Mouse (Mus musculus): ENCODE data around the gene Olfr913. TPM values are rescaled to one million over a fixed set of nuclear protein-coding genes. Genes with fewer than 3 reads are reported as not detected.

The Olfr913 gene
- not detected in 2 replicates for polyA plus RNA-seq (2015; fragmentation: Nextera tagmentation; extraction: Ambion mirVana)

DNA sequence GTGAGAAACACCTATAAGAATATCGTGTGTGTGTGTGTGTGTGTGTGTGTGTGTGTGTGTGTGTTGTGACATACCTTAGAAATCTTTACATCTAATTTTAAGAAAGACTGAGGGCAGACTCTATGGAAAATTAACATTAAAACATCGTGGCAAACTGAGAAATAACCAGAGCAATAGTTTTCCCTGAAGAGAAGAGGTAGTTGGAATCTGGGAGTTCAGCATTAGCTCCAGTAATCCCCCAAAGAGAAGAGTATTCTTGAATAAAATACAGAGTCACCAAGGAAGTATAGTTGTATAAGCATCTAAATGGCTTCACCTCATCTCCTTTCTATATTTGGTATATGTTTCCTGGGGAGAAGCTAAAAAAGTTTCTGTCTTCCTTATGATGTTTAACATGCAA is at the start of gene Olfr913:
TSS of gene Olfr913 (plus strand) at position 301 of the 400 bp plus-strand sequence.
- Histone ChIP-seq H3K36me3 (no peaks in the 10 kb centered on the region), H3K4me3 (no peak within 1 kb of the TSS), H3K9ac (no peak within 1 kb of the TSS), H3K27me3 (no peaks in the 10 kb centered on the region), H3K9me3 (no peaks in the 10 kb centered on the region), H3K4me1 (replicated peaks) (no peaks in the 10 kb centered on the region), H3K4me2 (no peak within 1 kb of the TSS), H3K27ac (replicated peaks) (no peak within 1 kb of the TSS)
- 59% methylated on average over 2 of the region's 2 CpGs for WGBS
- ATAC-seq (ENCODE audit: low read depth) = no peak

DNA sequence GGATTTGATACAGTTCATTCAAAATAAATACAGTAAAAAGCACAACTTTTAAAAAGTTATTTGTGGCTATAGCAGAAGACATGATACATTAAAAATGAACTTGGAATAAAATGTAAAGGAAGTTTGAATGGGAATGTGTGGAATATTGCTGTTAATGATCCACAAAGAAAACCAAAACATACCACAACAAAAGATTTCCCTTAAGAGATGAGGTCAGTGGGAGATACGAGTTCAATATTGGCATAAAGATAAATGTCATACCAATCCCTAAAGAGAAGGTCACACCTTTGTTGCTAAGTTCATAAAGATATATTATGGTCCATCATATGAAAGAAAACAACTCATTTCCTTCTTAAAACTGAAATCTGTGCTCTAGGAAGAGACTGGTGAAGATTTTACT is 12.7 kb upstream of the Olfr913 start, which contains the start of gene Olfr912:
TSS of gene Olfr912 (plus strand) at position 301 of the 400 bp plus-strand sequence.
- H3K9me3 ChIP-seq = no peaks in the 10 kb centered on the region
- no peak within 1 kb of the TSS for H3K9ac ChIP-seq
- H3K27ac ChIP-seq (replicated peaks) = no peak within 1 kb of the TSS
- 85% methylated on average over 1 of the region's 1 CpGs for WGBS
- H3K27me3 ChIP-seq = no peaks in the 10 kb centered on the region
- H3K4me2 ChIP-seq = no peak within 1 kb of the TSS
- no peak within 1 kb of the TSS for H3K4me3 ChIP-seq
- H3K4me1 ChIP-seq (replicated peaks) = no peaks in the 10 kb centered on the region
- no peaks in the 10 kb centered on the region for H3K36me3 ChIP-seq
- no peak for ATAC-seq (ENCODE audit: low read depth)

DNA sequence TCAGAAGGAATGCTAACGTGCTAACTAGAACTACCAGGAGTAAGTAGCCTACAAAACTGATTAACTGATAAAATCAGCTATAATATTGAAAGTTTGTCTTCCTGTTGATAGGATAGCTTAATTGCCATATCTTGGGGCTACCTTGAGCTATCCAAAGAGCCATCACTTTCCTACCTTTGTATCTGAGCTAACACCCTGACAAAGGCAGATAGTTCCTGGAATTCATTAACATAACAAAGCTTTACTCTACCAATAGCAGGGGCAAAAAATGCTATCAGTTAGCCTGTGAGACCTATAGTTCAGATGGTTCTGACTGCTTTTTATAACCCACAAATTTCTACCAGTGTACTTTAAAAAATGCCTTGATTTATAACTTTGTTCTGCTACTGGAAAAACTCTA is 1.5 kb upstream of the Olfr913 start:
- H3K9me3 ChIP-seq = no peaks in the 10 kb centered on the region
- no peak for ATAC-seq (ENCODE audit: low read depth)
- H3K4me2 ChIP-seq = no peak overlapping the region
- no peaks in the 10 kb centered on the region for H3K27me3 ChIP-seq
- H3K36me3 ChIP-seq = no peaks in the 10 kb centered on the region
- H3K27ac ChIP-seq (replicated peaks) = no peak overlapping the region
- 67% methylated on average over 1 of the region's 1 CpGs for WGBS
- no peaks in the 10 kb centered on the region for H3K4me1 ChIP-seq (replicated peaks)
- no peak overlapping the region for H3K9ac ChIP-seq
- H3K4me3 ChIP-seq = no peak overlapping the region

DNA sequence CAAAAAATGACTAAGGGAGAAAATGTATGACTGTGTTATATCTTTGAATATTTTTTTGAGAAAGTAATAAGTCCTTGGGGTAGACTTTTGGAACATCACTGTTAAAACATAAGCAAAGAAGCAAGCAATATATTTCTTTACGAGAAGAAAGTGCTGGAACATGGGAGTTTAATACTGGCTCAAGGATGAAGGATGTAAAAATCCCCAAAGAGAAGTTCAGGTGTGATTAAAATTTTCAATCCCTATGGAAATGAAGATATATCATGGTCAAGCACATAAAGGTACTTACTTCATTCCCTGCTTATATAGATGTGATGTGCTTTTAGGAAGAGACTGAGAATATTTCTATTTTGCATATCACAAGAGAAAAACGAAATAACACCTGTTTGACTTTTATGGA is 12.2 kb downstream of the Olfr913 start, which contains the start of gene Olfr914:
TSS of gene Olfr914 (plus strand) at position 301 of the 400 bp plus-strand sequence.
- 73% methylated on average over 2 of the region's 2 CpGs for WGBS
- no peak within 1 kb of the TSS for H3K9ac ChIP-seq
- H3K9me3 ChIP-seq = no peaks in the 10 kb centered on the region
- no peak within 1 kb of the TSS for H3K4me3 ChIP-seq
- no peak for ATAC-seq (ENCODE audit: low read depth)
- H3K36me3 ChIP-seq = no peaks in the 10 kb centered on the region
- H3K27me3 ChIP-seq = no peaks in the 10 kb centered on the region
- H3K4me1 ChIP-seq (replicated peaks) = no peaks in the 10 kb centered on the region
- H3K4me2 ChIP-seq = no peak within 1 kb of the TSS
- H3K27ac ChIP-seq (replicated peaks) = no peak within 1 kb of the TSS

DNA sequence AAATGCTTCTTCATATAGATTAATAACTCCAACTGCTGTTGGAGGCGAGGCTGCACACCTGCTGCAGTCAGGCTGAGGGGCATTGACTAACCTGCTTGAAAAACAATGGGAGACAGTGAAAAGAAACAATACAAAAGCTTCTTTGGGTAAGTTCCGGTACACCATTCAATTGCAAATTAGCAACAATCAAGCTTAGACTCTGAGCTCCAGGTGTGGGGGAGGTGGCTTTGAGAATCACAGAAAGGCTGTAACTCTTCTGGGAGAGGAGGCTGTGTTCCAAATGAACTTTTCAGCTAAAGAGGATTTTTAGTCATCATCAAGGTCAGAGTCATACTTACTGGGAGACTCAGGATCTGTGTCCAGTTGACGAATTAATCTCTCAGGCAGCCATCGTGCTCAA is 39.8 kb downstream of the Olfr913 start:
- no peak for ATAC-seq (ENCODE audit: low read depth)
- Histone ChIP-seq H3K4me3 (no peak overlapping the region), H3K4me2 (no peak overlapping the region), H3K36me3 (no peaks in the 10 kb centered on the region), H3K27me3 (no peaks in the 10 kb centered on the region), H3K9me3 (0 out of 2 replicates have a peak, but pooled peaks cover 3% of the 10 kb centered on the region), H3K27ac (replicated peaks) (no peak overlapping the region), H3K4me1 (replicated peaks) (no peaks in the 10 kb centered on the region), H3K9ac (no peak overlapping the region)
- 77% methylated on average over 4 of the region's 4 CpGs for WGBS

Other genes with a start within 250 kb of the Olfr913 start
- not detected in 2 replicates for gene Olfr898, start 244.3 kb upstream of the Olfr913 start, polyA plus RNA-seq (2015; fragmentation: Nextera tagmentation; extraction: Ambion mirVana)
- not detected in 2 replicates for gene Olfr250, start 225.9 kb upstream of the Olfr913 start, polyA plus RNA-seq (2015; fragmentation: Nextera tagmentation; extraction: Ambion mirVana)
- gene Olfr251, start 215.7 kb upstream of the Olfr913 start, polyA plus RNA-seq (2015; fragmentation: Nextera tagmentation; extraction: Ambion mirVana) = not detected in 2 replicates
- not detected in 2 replicates for gene Olfr147, start 191.1 kb upstream of the Olfr913 start, polyA plus RNA-seq (2015; fragmentation: Nextera tagmentation; extraction: Ambion mirVana)
- not detected in 2 replicates for gene Olfr901, start 163.3 kb upstream of the Olfr913 start, polyA plus RNA-seq (2015; fragmentation: Nextera tagmentation; extraction: Ambion mirVana)
- gene Olfr902, start 145.1 kb upstream of the Olfr913 start, polyA plus RNA-seq (2015; fragmentation: Nextera tagmentation; extraction: Ambion mirVana) = not detected in 2 replicates
- not detected in 2 replicates for gene Olfr904, start 129.6 kb upstream of the Olfr913 start, polyA plus RNA-seq (2015; fragmentation: Nextera tagmentation; extraction: Ambion mirVana)
- gene Olfr905, start 121.7 kb upstream of the Olfr913 start, polyA plus RNA-seq (2015; fragmentation: Nextera tagmentation; extraction: Ambion mirVana) = not detected in 2 replicates
- not detected in 2 replicates for gene Olfr906, start 105.7 kb upstream of the Olfr913 start, polyA plus RNA-seq (2015; fragmentation: Nextera tagmentation; extraction: Ambion mirVana)
- gene Olfr907, start 97.0 kb upstream of the Olfr913 start, polyA plus RNA-seq (2015; fragmentation: Nextera tagmentation; extraction: Ambion mirVana) = not detected in 2 replicates
- gene Olfr911-ps1, start 71.2 kb upstream of the Olfr913 start, polyA plus RNA-seq (2015; fragmentation: Nextera tagmentation; extraction: Ambion mirVana) = not detected in 2 replicates
- gene Olfr910, start 54.9 kb upstream of the Olfr913 start, polyA plus RNA-seq (2015; fragmentation: Nextera tagmentation; extraction: Ambion mirVana) = not detected in 2 replicates
- gene Olfr912, start 12.6 kb upstream of the Olfr913 start, polyA plus RNA-seq (2015; fragmentation: Nextera tagmentation; extraction: Ambion mirVana) = not detected in 2 replicates
- not detected in 2 replicates for gene Olfr914, start 12.3 kb downstream of the Olfr913 start, polyA plus RNA-seq (2015; fragmentation: Nextera tagmentation; extraction: Ambion mirVana)
- gene Olfr916, start 67.1 kb downstream of the Olfr913 start, polyA plus RNA-seq (2015; fragmentation: Nextera tagmentation; extraction: Ambion mirVana) = not detected in 2 replicates
- gene Olfr917, start 73.1 kb downstream of the Olfr913 start, polyA plus RNA-seq (2015; fragmentation: Nextera tagmentation; extraction: Ambion mirVana) = not detected in 2 replicates
- gene Olfr918, start 81.8 kb downstream of the Olfr913 start, polyA plus RNA-seq (2015; fragmentation: Nextera tagmentation; extraction: Ambion mirVana) = not detected in 2 replicates
- gene Olfr919, start 110.9 kb downstream of the Olfr913 start, polyA plus RNA-seq (2015; fragmentation: Nextera tagmentation; extraction: Ambion mirVana) = not detected in 2 replicates
- gene Vwa5a, start 125.5 kb downstream of the Olfr913 start, polyA plus RNA-seq (2015; fragmentation: Nextera tagmentation; extraction: Ambion mirVana) = 9.8 and 10.0 TPM in 2 replicates
- gene Olfr920, start 159.5 kb downstream of the Olfr913 start, polyA plus RNA-seq (2015; fragmentation: Nextera tagmentation; extraction: Ambion mirVana) = not detected in 2 replicates
- not detected in 2 replicates for gene Olfr921, start 180.3 kb downstream of the Olfr913 start, polyA plus RNA-seq (2015; fragmentation: Nextera tagmentation; extraction: Ambion mirVana)
- not detected in 2 replicates for gene Olfr922, start 221.9 kb downstream of the Olfr913 start, polyA plus RNA-seq (2015; fragmentation: Nextera tagmentation; extraction: Ambion mirVana)
- not detected in 2 replicates for gene Olfr923, start 233.8 kb downstream of the Olfr913 start, polyA plus RNA-seq (2015; fragmentation: Nextera tagmentation; extraction: Ambion mirVana)

Measured in neural tube, embryonic 13.5 days (tissue).